Mouse (Mus musculus): ENCODE measurements at regions not wholly inside any gene's neighbourhood (a gene's known extent, or its start where the extent isn't known, plus 50 kb on each side); places are given as distances from the start of the nearest gene placed in this dataset.

GRCm38 (mm10) chr4:73051511-73051910 lies 199.1 kb upstream of the Aldoart1 start:
- DNase-seq (ENCODE audit: low spot score): no peak
- Histone ChIP-seq H3K9ac (ENCODE audit: low read depth, low read length, severe bottlenecking) (no peak overlapping the region), H3K36me3 (ENCODE audit: control insufficient read depth, insufficient read depth, low read length) (no peaks in the 10 kb centered on the region), H3K27ac (replicated peaks; ENCODE audit: low read depth, low read length) (no peak overlapping the region), H3K4me1 (ENCODE audit: control insufficient read depth, insufficient read depth, low read length) (no peaks in the 10 kb centered on the region), H3K9me3 (ENCODE audit: control insufficient read depth, low read length) (no peaks in the 10 kb centered on the region), H3K27me3 (ENCODE audit: control insufficient read depth, insufficient read depth, low read length) (no peaks in the 10 kb centered on the region), H3K4me3 (replicated peaks; ENCODE audit: low read length) (no peak overlapping the region), H3K4me2 (replicated peaks; ENCODE audit: low read depth, low read length, severe bottlenecking) (no peak overlapping the region)
- TF ChIP-seq POLR2A (IDR thresholded peaks at IDR 0.05; ENCODE audit: borderline replicate concordance, extremely low read depth, insufficient read depth, insufficient read length): no peak
- no peak for ATAC-seq (ENCODE audit: low FRiP score, low read depth)
- 88% methylated on average over 1 of the region's 1 CpGs for WGBS

- no peaks in the 10 kb centered on the region for H3K4me1 ChIP-seq (ENCODE audit: control insufficient read depth, insufficient read depth, low read length)
- H3K27me3 ChIP-seq (ENCODE audit: control insufficient read depth, insufficient read depth, low read length): no peaks in the 10 kb centered on the region
- H3K27ac ChIP-seq (replicated peaks; ENCODE audit: low read depth, low read length): no peak overlapping the region
- H3K4me3 ChIP-seq (replicated peaks; ENCODE audit: low read length): no peak overlapping the region
- no peak for TF ChIP-seq POLR2A (IDR thresholded peaks at IDR 0.05; ENCODE audit: borderline replicate concordance, extremely low read depth, insufficient read depth, insufficient read length)
- no peak overlapping the region for H3K4me2 ChIP-seq (replicated peaks; ENCODE audit: low read depth, low read length, severe bottlenecking)
- DNase-seq (ENCODE audit: low spot score) (no peak), ATAC-seq (ENCODE audit: low FRiP score, low read depth) (no peak)
- no peaks in the 10 kb centered on the region for H3K9me3 ChIP-seq (ENCODE audit: control insufficient read depth, low read length)
- no peaks in the 10 kb centered on the region for H3K36me3 ChIP-seq (ENCODE audit: control insufficient read depth, insufficient read depth, low read length)
- 63% methylated on average over 2 of the region's 2 CpGs for WGBS
- no peak overlapping the region for H3K9ac ChIP-seq (ENCODE audit: low read depth, low read length, severe bottlenecking)
Measured at GRCm38 (mm10) chr4:73047804-73048203, 195.4 kb upstream of the Aldoart1 start.

- no peak for TF ChIP-seq POLR2A (IDR thresholded peaks at IDR 0.05; ENCODE audit: borderline replicate concordance, extremely low read depth, insufficient read depth, insufficient read length)
- H3K4me3 ChIP-seq (replicated peaks; ENCODE audit: low read length): no peak overlapping the region
Measured at GRCm38 (mm10) chr4:73044356-73044755, 191.9 kb upstream of the Aldoart1 start.

GRCm38 (mm10) chr4:73042672-73043071 lies 190.2 kb upstream of the Aldoart1 start:
- Histone ChIP-seq H3K4me2 (replicated peaks; ENCODE audit: low read depth, low read length, severe bottlenecking) (no peak overlapping the region), H3K36me3 (ENCODE audit: control insufficient read depth, insufficient read depth, low read length) (no peaks in the 10 kb centered on the region), H3K9ac (ENCODE audit: low read depth, low read length, severe bottlenecking) (no peak overlapping the region), H3K9me3 (ENCODE audit: control insufficient read depth, low read length) (no peaks in the 10 kb centered on the region), H3K27me3 (ENCODE audit: control insufficient read depth, insufficient read depth, low read length) (no peaks in the 10 kb centered on the region), H3K27ac (replicated peaks; ENCODE audit: low read depth, low read length) (no peak overlapping the region), H3K4me1 (ENCODE audit: control insufficient read depth, insufficient read depth, low read length) (no peaks in the 10 kb centered on the region), H3K4me3 (replicated peaks; ENCODE audit: low read length) (no peak overlapping the region)
- ATAC-seq (ENCODE audit: low FRiP score, low read depth): no peak
- 13% methylated on average over 2 of the region's 2 CpGs for WGBS
- TF ChIP-seq POLR2A (IDR thresholded peaks at IDR 0.05; ENCODE audit: borderline replicate concordance, extremely low read depth, insufficient read depth, insufficient read length): no peak
- DNase-seq (ENCODE audit: low spot score): peak; percentile 83

More at GRCm38 (mm10) chr4:73044356-73044755, 191.9 kb upstream of the Aldoart1 start:
- DNase-seq (ENCODE audit: low spot score) (no peak), ATAC-seq (ENCODE audit: low FRiP score, low read depth) (no peak)
- Histone ChIP-seq H3K9me3 (ENCODE audit: control insufficient read depth, low read length) (no peaks in the 10 kb centered on the region), H3K4me1 (ENCODE audit: control insufficient read depth, insufficient read depth, low read length) (no peaks in the 10 kb centered on the region), H3K36me3 (ENCODE audit: control insufficient read depth, insufficient read depth, low read length) (no peaks in the 10 kb centered on the region), H3K27me3 (ENCODE audit: control insufficient read depth, insufficient read depth, low read length) (no peaks in the 10 kb centered on the region), H3K4me2 (replicated peaks; ENCODE audit: low read depth, low read length, severe bottlenecking) (no peak overlapping the region), H3K27ac (replicated peaks; ENCODE audit: low read depth, low read length) (no peak overlapping the region), H3K9ac (ENCODE audit: low read depth, low read length, severe bottlenecking) (no peak overlapping the region)
- WGBS: 15% methylated on average over 2 of the region's 2 CpGs

- WGBS: 36% methylated on average over 2 of the region's 2 CpGs
- DNase-seq (ENCODE audit: low spot score) (peak; percentile 52), ATAC-seq (ENCODE audit: low FRiP score, low read depth) (no peak)
- Histone ChIP-seq H3K27me3 (ENCODE audit: control insufficient read depth, insufficient read depth, low read length) (no peaks in the 10 kb centered on the region), H3K27ac (replicated peaks; ENCODE audit: low read depth, low read length) (no peak overlapping the region), H3K4me3 (replicated peaks; ENCODE audit: low read length) (no peak overlapping the region), H3K4me1 (ENCODE audit: control insufficient read depth, insufficient read depth, low read length) (no peaks in the 10 kb centered on the region), H3K9me3 (ENCODE audit: control insufficient read depth, low read length) (no peaks in the 10 kb centered on the region), H3K36me3 (ENCODE audit: control insufficient read depth, insufficient read depth, low read length) (no peaks in the 10 kb centered on the region), H3K4me2 (replicated peaks; ENCODE audit: low read depth, low read length, severe bottlenecking) (no peak overlapping the region), H3K9ac (ENCODE audit: low read depth, low read length, severe bottlenecking) (no peak overlapping the region)
- no peak for TF ChIP-seq POLR2A (IDR thresholded peaks at IDR 0.05; ENCODE audit: borderline replicate concordance, extremely low read depth, insufficient read depth, insufficient read length)
Measured at GRCm38 (mm10) chr4:73041486-73041885, 189.1 kb upstream of the Aldoart1 start.

GRCm38 (mm10) chr4:72997686-72998085 lies 145.3 kb upstream of the Aldoart1 start:
- H3K4me3 ChIP-seq (replicated peaks; ENCODE audit: low read length): no peak overlapping the region
- peaks cover 7% of the 10 kb centered on the region; the same call in 1 of the 2 replicates for H3K4me1 ChIP-seq (ENCODE audit: control insufficient read depth, insufficient read depth, low read length)
- no peaks in the 10 kb centered on the region for H3K27me3 ChIP-seq (ENCODE audit: control insufficient read depth, insufficient read depth, low read length)
- WGBS: 63% methylated on average over 1 of the region's 1 CpGs
- no peak overlapping the region for H3K9ac ChIP-seq (ENCODE audit: low read depth, low read length, severe bottlenecking)
- ATAC-seq (ENCODE audit: low FRiP score, low read depth) (no peak), DNase-seq (ENCODE audit: low spot score) (no peak)
- H3K4me2 ChIP-seq (replicated peaks; ENCODE audit: low read depth, low read length, severe bottlenecking): no peak overlapping the region
- no peaks in the 10 kb centered on the region for H3K36me3 ChIP-seq (ENCODE audit: control insufficient read depth, insufficient read depth, low read length)
- no peak overlapping the region for H3K27ac ChIP-seq (replicated peaks; ENCODE audit: low read depth, low read length)
- TF ChIP-seq POLR2A (IDR thresholded peaks at IDR 0.05; ENCODE audit: borderline replicate concordance, extremely low read depth, insufficient read depth, insufficient read length): no peak
- no peaks in the 10 kb centered on the region for H3K9me3 ChIP-seq (ENCODE audit: control insufficient read depth, low read length)
